Mouse (Mus musculus) heart, embryonic 15.5 days (tissue): ENCODE data around the gene Zfp764. TPM values are rescaled to one million over a fixed set of nuclear protein-coding genes. Genes with fewer than 3 reads are reported as not detected.
"Not testable (repeated sequence)": the region's sequence is repeated elsewhere in the genome, so short reads cannot be mapped to it uniquely, and the experiment has no call there.

Experiments used
- ATAC-seq: fragments of 200-750 bp; cut with Nextera tagmentation; replicated peaks from 2 replicates; pipeline ENCODE4 v1.8.0; 2017; ENCODE audit warnings: low read depth, moderate TSS enrichment; ENCODE audit not compliant: insufficient number of reproducible peaks, insufficient read depth, low FRiP score
- H3K27ac ChIP-seq: fragments of 300-500 bp; sonication (generic); 2 replicates; pipeline ENCODE4 v1.5.1; 2015; ENCODE audit warnings: mild to moderate bottlenecking, inconsistent platforms
- H3K27me3 ChIP-seq: fragments of 300-500 bp; sonication (generic); 2 replicates; pipeline ENCODE4 v1.6.1; 2015; ENCODE audit warnings: inconsistent platforms
- H3K36me3 ChIP-seq: fragments of 300-500 bp; sonication (generic); 2 replicates; pipeline ENCODE4 v1.6.1; 2015; ENCODE audit warnings: mild to moderate bottlenecking, inconsistent platforms
- H3K4me1 ChIP-seq: fragments of 300-500 bp; sonication (generic); replicated peaks from 2 replicates; pipeline ENCODE4 v1.6.1; 2015; ENCODE audit warnings: inconsistent platforms
- H3K4me2 ChIP-seq: fragments of 300-500 bp; sonication (generic); 2 replicates; pipeline ENCODE4 v1.6.1; 2015; ENCODE audit warnings: inconsistent platforms, mild to moderate bottlenecking, moderate library complexity
- H3K4me3 ChIP-seq: fragments of 300-500 bp; sonication (generic); 2 replicates; pipeline ENCODE4 v1.5.1; 2015; ENCODE audit warnings: mild to moderate bottlenecking, inconsistent platforms
- H3K9ac ChIP-seq: fragments of 300-500 bp; sonication (generic); 2 replicates; pipeline ENCODE4 v1.6.1; 2015; ENCODE audit warnings: mild to moderate bottlenecking, inconsistent platforms
- H3K9me3 ChIP-seq: fragments of 300-500 bp; sonication (generic); replicated peaks from 2 replicates; pipeline ENCODE4 v1.6.1; 2016; ENCODE audit warnings: inconsistent platforms
- WGBS: fragments of 180-500 bp; shearing (Covaris S2); methylation state at CpG from one replicate; pipeline ENCODE4 v1.1.7; 2015; ENCODE audit warnings: mixed read lengths; 5-methylcytosine and 5-hydroxymethylcytosine counted together
- polyA plus RNA-seq: library from polyadenylated mRNA; unstranded; fragments of >200 nt; fragmentation: Nextera tagmentation; extraction: Ambion mirVana; gene quantifications from 2 replicates; pipeline ENCODE4 v1.2.1, GENCODE M21; 2015

Zfp764 gene
- polyA plus RNA-seq: 4.8 and 6.3 TPM in 2 replicates

- not testable (repeated sequence) for H3K36me3 ChIP-seq, H3K9me3 ChIP-seq, H3K4me1 ChIP-seq, H3K27me3 ChIP-seq
- Histone ChIP-seq H3K27ac (peak within 1 kb of the TSS; percentile 76), H3K9ac (peak within 1 kb of the TSS; percentile 78), H3K4me3 (peak within 1 kb of the TSS; percentile 67), H3K4me2 (peak within 1 kb of the TSS; percentile 96)
- ATAC-seq: peak; percentile 83
- WGBS: 3% methylated on average over 40 of the region's 40 CpGs
Observed at GRCm38 (mm10) chr7:127406002-127406987, at the start of gene Zfp764. Gene Zfp764, minus strand, starts transcription at chr7:127406822.

- H3K9ac ChIP-seq: no peak overlapping the region
- no peaks in the 10 kb centered on the region for H3K9me3 ChIP-seq
- no peak for ATAC-seq
- H3K27ac ChIP-seq: no peak overlapping the region
- WGBS: 82% methylated on average over 7 of the region's 7 CpGs
- H3K36me3 ChIP-seq: peaks cover 38% of the 10 kb centered on the region
- no peak overlapping the region for H3K4me2 ChIP-seq
- H3K27me3 ChIP-seq: no peaks in the 10 kb centered on the region
- peaks cover 23% of the 10 kb centered on the region for H3K4me1 ChIP-seq
- no peak overlapping the region for H3K4me3 ChIP-seq
Observed at GRCm38 (mm10) chr7:127454905-127455304, 48.3 kb upstream of the Zfp764 start.

GRCm38 (mm10) chr7:127453056-127453455, 46.4 kb upstream of the Zfp764 start:
- no peak overlapping the region for H3K27ac ChIP-seq
- peaks cover 30% of the 10 kb centered on the region for H3K4me1 ChIP-seq
- no peak overlapping the region for H3K4me2 ChIP-seq
- H3K36me3 ChIP-seq: peaks cover 28% of the 10 kb centered on the region
- no peaks in the 10 kb centered on the region for H3K9me3 ChIP-seq
- WGBS: 96% methylated on average over 2 of the region's 2 CpGs
- H3K9ac ChIP-seq: no peak overlapping the region
- H3K4me3 ChIP-seq: no peak overlapping the region
- no peaks in the 10 kb centered on the region for H3K27me3 ChIP-seq
- no peak for ATAC-seq

GRCm38 (mm10) chr7:127449966-127450365, 43.3 kb upstream of the Zfp764 start:
- Histone ChIP-seq H3K4me1 (peaks cover 35% of the 10 kb centered on the region), H3K4me2 (peak overlapping the region; percentile 74), H3K27ac (no peak overlapping the region), H3K4me3 (peak overlapping the region; percentile 67), H3K27me3 (no peaks in the 10 kb centered on the region), H3K36me3 (peaks cover 9% of the 10 kb centered on the region), H3K9me3 (no peaks in the 10 kb centered on the region), H3K9ac (peak overlapping the region; percentile 35; the same call in 1 of the 2 replicates)
- no peak for ATAC-seq
- WGBS: 81% methylated on average over 7 of the region's 7 CpGs

GRCm38 (mm10) chr7:127448521-127449300, 42.1 kb upstream of the Zfp764 start, which contains the start of gene Zfp689:
Gene Zfp689, minus strand, starts transcription at chr7:127449158.
- peaks cover 17% of the 10 kb centered on the region for H3K36me3 ChIP-seq
- H3K27ac ChIP-seq: peak within 1 kb of the TSS; percentile 93
- H3K27me3 ChIP-seq: no peaks in the 10 kb centered on the region
- H3K9ac ChIP-seq: peak within 1 kb of the TSS; percentile 79
- H3K4me3 ChIP-seq: peak within 1 kb of the TSS; percentile 67
- peak within 1 kb of the TSS; percentile 74 for H3K4me2 ChIP-seq
- no peaks in the 10 kb centered on the region for H3K9me3 ChIP-seq
- WGBS: under 1% methylated on average over 54 of the region's 54 CpGs
- ATAC-seq: peak; percentile 88
- peaks cover 35% of the 10 kb centered on the region for H3K4me1 ChIP-seq

GRCm38 (mm10) chr7:127443976-127444375, 37.4 kb upstream of the Zfp764 start:
- ATAC-seq: no peak
- Histone ChIP-seq H3K27me3 (no peaks in the 10 kb centered on the region), H3K27ac (no peak overlapping the region), H3K9me3 (no peaks in the 10 kb centered on the region), H3K4me2 (no peak overlapping the region), H3K9ac (no peak overlapping the region), H3K4me3 (no peak overlapping the region), H3K4me1 (0 out of 2 replicates have a peak, but pooled peaks cover 5% of the 10 kb centered on the region), H3K36me3 (peaks cover 28% of the 10 kb centered on the region)
- 88% methylated on average over 20 of the region's 20 CpGs for WGBS

- no peak for ATAC-seq
- H3K36me3 ChIP-seq: peaks cover 4% of the 10 kb centered on the region; the same call in 1 of the 2 replicates
- H3K4me3 ChIP-seq: no peak overlapping the region
- no peaks in the 10 kb centered on the region for H3K27me3 ChIP-seq
- no peak overlapping the region for H3K9ac ChIP-seq
- H3K9me3 ChIP-seq: 0 out of 2 replicates have a peak, but pooled peaks cover 7% of the 10 kb centered on the region
- 86% methylated on average over 3 of the region's 3 CpGs for WGBS
- no peak overlapping the region for H3K27ac ChIP-seq
- no peaks in the 10 kb centered on the region for H3K4me1 ChIP-seq
- no peak overlapping the region for H3K4me2 ChIP-seq
Observed at GRCm38 (mm10) chr7:127437724-127438123, 31.1 kb upstream of the Zfp764 start.

GRCm38 (mm10) chr7:127435206-127435605, 28.6 kb upstream of the Zfp764 start:
- H3K27ac ChIP-seq: no peak overlapping the region
- H3K9ac ChIP-seq: no peak overlapping the region
- no peaks in the 10 kb centered on the region for H3K36me3 ChIP-seq
- no peaks in the 10 kb centered on the region for H3K27me3 ChIP-seq
- ATAC-seq: no peak
- H3K4me2 ChIP-seq: no peak overlapping the region
- 0 out of 2 replicates have a peak, but pooled peaks cover 7% of the 10 kb centered on the region for H3K9me3 ChIP-seq
- no peak overlapping the region for H3K4me3 ChIP-seq
- 87% methylated on average over 4 of the region's 4 CpGs for WGBS
- H3K4me1 ChIP-seq: no peaks in the 10 kb centered on the region

- no peak for ATAC-seq
- Histone ChIP-seq H3K4me3 (no peak overlapping the region), H3K9ac (no peak overlapping the region), H3K27me3 (peaks cover 10% of the 10 kb centered on the region), H3K27ac (no peak overlapping the region), H3K9me3 (no peaks in the 10 kb centered on the region), H3K4me2 (no peak overlapping the region), H3K4me1 (peaks cover 7% of the 10 kb centered on the region), H3K36me3 (no peaks in the 10 kb centered on the region)
- WGBS: 52% methylated on average over 3 of the region's 3 CpGs
Observed at GRCm38 (mm10) chr7:127426354-127426753, 19.7 kb upstream of the Zfp764 start.

- Histone ChIP-seq H3K36me3 (no peaks in the 10 kb centered on the region), H3K9ac (no peak overlapping the region), H3K4me3 (no peak overlapping the region), H3K4me2 (no peak overlapping the region), H3K27me3 (peaks cover 10% of the 10 kb centered on the region), H3K4me1 (peaks cover 11% of the 10 kb centered on the region), H3K27ac (no peak overlapping the region), H3K9me3 (no peaks in the 10 kb centered on the region)
- 78% methylated on average over 2 of the region's 2 CpGs for WGBS
- no peak for ATAC-seq
Observed at GRCm38 (mm10) chr7:127425911-127426310, 19.3 kb upstream of the Zfp764 start.

GRCm38 (mm10) chr7:127425291-127425690, 18.7 kb upstream of the Zfp764 start:
- H3K4me3 ChIP-seq: no peak overlapping the region
- H3K9ac ChIP-seq: no peak overlapping the region
- H3K4me1 ChIP-seq: peaks cover 14% of the 10 kb centered on the region
- no peak overlapping the region for H3K4me2 ChIP-seq
- no peak for ATAC-seq
- no peak overlapping the region for H3K27ac ChIP-seq
- no peaks in the 10 kb centered on the region for H3K9me3 ChIP-seq
- WGBS: 94% methylated on average over 3 of the region's 3 CpGs
- H3K27me3 ChIP-seq: peaks cover 10% of the 10 kb centered on the region
- no peaks in the 10 kb centered on the region for H3K36me3 ChIP-seq
